Mouse (Mus musculus): ENCODE measurements around the gene Hecw2. TPM values are rescaled to one million over a fixed set of nuclear protein-coding genes. Genes with fewer than 3 reads are reported as not detected.

Gene Hecw2
- polyA plus RNA-seq, 1 experiment from 2014 or later = 7.9 TPM

- no peaks in the 10 kb centered on the region for H3K36me3 ChIP-seq (replicated peaks; ENCODE audit: control insufficient read depth, insufficient read depth)
- H3K4me1 ChIP-seq (replicated peaks; ENCODE audit: control insufficient read depth, insufficient read depth, low read length) = 0 out of 2 replicates have a peak, but pooled peaks cover 2% of the 10 kb centered on the region
- H3K27ac ChIP-seq = no peak overlapping the region
- no peak overlapping the region for H3K9ac ChIP-seq
- ATAC-seq (ENCODE audit: low FRiP score) = no peak
- no peak overlapping the region for H3K4me3 ChIP-seq (replicated peaks; ENCODE audit: low read length)
- H3K9me3 ChIP-seq (ENCODE audit: control insufficient read depth, low read length) = no peaks in the 10 kb centered on the region
- H3K27me3 ChIP-seq (ENCODE audit: control insufficient read depth, insufficient read depth, low read length) = no peaks in the 10 kb centered on the region
- 92% methylated on average over 5 of the region's 5 CpGs for WGBS
- no peak overlapping the region for H3K4me2 ChIP-seq (replicated peaks)
- no peak for DNase-seq (ENCODE audit: low spot score)
Measured at GRCm38 (mm10) chr1:53894299-53894698, 300.7 kb downstream of the Hecw2 start.

GRCm38 (mm10) chr1:53890380-53890779 lies 304.6 kb downstream of the Hecw2 start:
- Histone ChIP-seq H3K9ac (no peak overlapping the region), H3K36me3 (replicated peaks; ENCODE audit: control insufficient read depth, insufficient read depth) (no peaks in the 10 kb centered on the region; the same call in 1 of the 2 replicates), H3K27ac (no peak overlapping the region), H3K4me1 (replicated peaks; ENCODE audit: control insufficient read depth, insufficient read depth, low read length) (no peaks in the 10 kb centered on the region), H3K27me3 (ENCODE audit: control insufficient read depth, insufficient read depth, low read length) (no peaks in the 10 kb centered on the region), H3K9me3 (ENCODE audit: control insufficient read depth, low read length) (no peaks in the 10 kb centered on the region), H3K4me3 (replicated peaks; ENCODE audit: low read length) (no peak overlapping the region), H3K4me2 (replicated peaks) (no peak overlapping the region)
- no peak for ATAC-seq (ENCODE audit: low FRiP score)
- WGBS = 55% methylated on average over 3 of the region's 3 CpGs
- peak; percentile 32 for DNase-seq (ENCODE audit: low spot score)

- no peak overlapping the region for H3K4me2 ChIP-seq (replicated peaks)
- no peaks in the 10 kb centered on the region for H3K27me3 ChIP-seq (ENCODE audit: control insufficient read depth, insufficient read depth, low read length)
- DNase-seq (ENCODE audit: low spot score) (no peak), ATAC-seq (ENCODE audit: low FRiP score) (no peak)
- H3K4me3 ChIP-seq (replicated peaks; ENCODE audit: low read length) = no peak overlapping the region
- no peak overlapping the region for H3K27ac ChIP-seq
- H3K36me3 ChIP-seq (replicated peaks; ENCODE audit: control insufficient read depth, insufficient read depth) = no peaks in the 10 kb centered on the region; the same call in 1 of the 2 replicates
- no peaks in the 10 kb centered on the region for H3K4me1 ChIP-seq (replicated peaks; ENCODE audit: control insufficient read depth, insufficient read depth, low read length)
- WGBS = 91% methylated on average over 3 of the region's 3 CpGs
- no peaks in the 10 kb centered on the region for H3K9me3 ChIP-seq (ENCODE audit: control insufficient read depth, low read length)
- no peak overlapping the region for H3K9ac ChIP-seq
Measured at GRCm38 (mm10) chr1:53889806-53890205, 305.2 kb downstream of the Hecw2 start.

- Histone ChIP-seq H3K4me1 (replicated peaks; ENCODE audit: control insufficient read depth, insufficient read depth, low read length) (no peaks in the 10 kb centered on the region), H3K4me3 (replicated peaks; ENCODE audit: low read length) (no peak overlapping the region), H3K9me3 (ENCODE audit: control insufficient read depth, low read length) (no peaks in the 10 kb centered on the region), H3K27ac (no peak overlapping the region), H3K9ac (no peak overlapping the region), H3K27me3 (ENCODE audit: control insufficient read depth, insufficient read depth, low read length) (no peaks in the 10 kb centered on the region), H3K36me3 (replicated peaks; ENCODE audit: control insufficient read depth, insufficient read depth) (no peaks in the 10 kb centered on the region; the same call in 1 of the 2 replicates), H3K4me2 (replicated peaks) (no peak overlapping the region)
- WGBS = 87% methylated on average over 2 of the region's 2 CpGs
- no peak for ATAC-seq (ENCODE audit: low FRiP score)
- no peak for DNase-seq (ENCODE audit: low spot score)
Measured at GRCm38 (mm10) chr1:53882480-53882879, 312.5 kb downstream of the Hecw2 start.

- 91% methylated on average over 5 of the region's 5 CpGs for WGBS
Measured at GRCm38 (mm10) chr1:53875919-53876318, 319.0 kb downstream of the Hecw2 start.

GRCm38 (mm10) chr1:53867316-53867715 lies 327.7 kb downstream of the Hecw2 start:
- DNase-seq (ENCODE audit: low spot score) (no peak), ATAC-seq (ENCODE audit: low FRiP score) (no peak)
- no peak overlapping the region for H3K4me2 ChIP-seq (replicated peaks)
- WGBS = 89% methylated on average over 2 of the region's 2 CpGs
- H3K4me3 ChIP-seq (replicated peaks; ENCODE audit: low read length) = no peak overlapping the region
- H3K36me3 ChIP-seq (replicated peaks; ENCODE audit: control insufficient read depth, insufficient read depth) = no peaks in the 10 kb centered on the region
- H3K9me3 ChIP-seq (ENCODE audit: control insufficient read depth, low read length) = no peaks in the 10 kb centered on the region
- no peak overlapping the region for H3K27ac ChIP-seq
- no peaks in the 10 kb centered on the region for H3K4me1 ChIP-seq (replicated peaks; ENCODE audit: control insufficient read depth, insufficient read depth, low read length)
- no peak overlapping the region for H3K9ac ChIP-seq
- no peaks in the 10 kb centered on the region for H3K27me3 ChIP-seq (ENCODE audit: control insufficient read depth, insufficient read depth, low read length)

More at GRCm38 (mm10) chr1:53875919-53876318, 319.0 kb downstream of the Hecw2 start:
- no peaks in the 10 kb centered on the region for H3K9me3 ChIP-seq (ENCODE audit: control insufficient read depth, low read length)
- ATAC-seq (ENCODE audit: low FRiP score) (no peak), DNase-seq (ENCODE audit: low spot score) (no peak)
- no peak overlapping the region for H3K4me2 ChIP-seq (replicated peaks)
- no peak overlapping the region for H3K4me3 ChIP-seq (replicated peaks; ENCODE audit: low read length)
- H3K4me1 ChIP-seq (replicated peaks; ENCODE audit: control insufficient read depth, insufficient read depth, low read length) = no peaks in the 10 kb centered on the region
- no peaks in the 10 kb centered on the region for H3K36me3 ChIP-seq (replicated peaks; ENCODE audit: control insufficient read depth, insufficient read depth)
- no peak overlapping the region for H3K27ac ChIP-seq
- H3K27me3 ChIP-seq (ENCODE audit: control insufficient read depth, insufficient read depth, low read length) = no peaks in the 10 kb centered on the region
- no peak overlapping the region for H3K9ac ChIP-seq

- Histone ChIP-seq H3K4me3 (replicated peaks; ENCODE audit: low read length) (no peak overlapping the region), H3K9me3 (ENCODE audit: control insufficient read depth, low read length) (no peaks in the 10 kb centered on the region), H3K9ac (no peak overlapping the region), H3K4me2 (replicated peaks) (no peak overlapping the region), H3K27ac (no peak overlapping the region), H3K27me3 (ENCODE audit: control insufficient read depth, insufficient read depth, low read length) (no peaks in the 10 kb centered on the region), H3K36me3 (replicated peaks; ENCODE audit: control insufficient read depth, insufficient read depth) (no peaks in the 10 kb centered on the region), H3K4me1 (replicated peaks; ENCODE audit: control insufficient read depth, insufficient read depth, low read length) (no peaks in the 10 kb centered on the region)
- no peak for ATAC-seq (ENCODE audit: low FRiP score)
- no peak for DNase-seq (ENCODE audit: low spot score)
- WGBS = 34% methylated on average over 3 of the region's 3 CpGs
Measured at GRCm38 (mm10) chr1:53866374-53866902, 328.5 kb downstream of the Hecw2 start.

- no peaks in the 10 kb centered on the region for H3K27me3 ChIP-seq (ENCODE audit: control insufficient read depth, insufficient read depth, low read length)
- WGBS = 75% methylated on average over 3 of the region's 3 CpGs
- H3K9ac ChIP-seq = no peak overlapping the region
- H3K4me1 ChIP-seq (replicated peaks; ENCODE audit: control insufficient read depth, insufficient read depth, low read length) = no peaks in the 10 kb centered on the region
- no peak for DNase-seq (ENCODE audit: low spot score)
- H3K9me3 ChIP-seq (ENCODE audit: control insufficient read depth, low read length) = no peaks in the 10 kb centered on the region
- H3K4me2 ChIP-seq (replicated peaks) = no peak overlapping the region
- H3K27ac ChIP-seq = no peak overlapping the region
- ATAC-seq (ENCODE audit: low FRiP score) = no peak
- H3K36me3 ChIP-seq (replicated peaks; ENCODE audit: control insufficient read depth, insufficient read depth) = no peaks in the 10 kb centered on the region
- H3K4me3 ChIP-seq (replicated peaks; ENCODE audit: low read length) = no peak overlapping the region
Measured at GRCm38 (mm10) chr1:53864046-53864445, 330.9 kb downstream of the Hecw2 start.

- Histone ChIP-seq H3K9me3 (ENCODE audit: control insufficient read depth, low read length) (no peaks in the 10 kb centered on the region), H3K4me2 (replicated peaks) (no peak overlapping the region), H3K4me3 (replicated peaks; ENCODE audit: low read length) (no peak overlapping the region), H3K4me1 (replicated peaks; ENCODE audit: control insufficient read depth, insufficient read depth, low read length) (no peaks in the 10 kb centered on the region), H3K9ac (no peak overlapping the region), H3K27me3 (ENCODE audit: control insufficient read depth, insufficient read depth, low read length) (no peaks in the 10 kb centered on the region), H3K36me3 (replicated peaks; ENCODE audit: control insufficient read depth, insufficient read depth) (no peaks in the 10 kb centered on the region), H3K27ac (no peak overlapping the region)
- DNase-seq (ENCODE audit: low spot score) (no peak), ATAC-seq (ENCODE audit: low FRiP score) (no peak)
- 92% methylated on average over 3 of the region's 3 CpGs for WGBS
Measured at GRCm38 (mm10) chr1:53860611-53861010, 334.4 kb downstream of the Hecw2 start.

GRCm38 (mm10) chr1:53859175-53859574 lies 335.8 kb downstream of the Hecw2 start:
- Histone ChIP-seq H3K27me3 (ENCODE audit: control insufficient read depth, insufficient read depth, low read length) (no peaks in the 10 kb centered on the region), H3K4me2 (replicated peaks) (no peak overlapping the region), H3K9ac (no peak overlapping the region), H3K9me3 (ENCODE audit: control insufficient read depth, low read length) (no peaks in the 10 kb centered on the region), H3K27ac (no peak overlapping the region), H3K4me1 (replicated peaks; ENCODE audit: control insufficient read depth, insufficient read depth, low read length) (no peaks in the 10 kb centered on the region), H3K4me3 (replicated peaks; ENCODE audit: low read length) (no peak overlapping the region), H3K36me3 (replicated peaks; ENCODE audit: control insufficient read depth, insufficient read depth) (no peaks in the 10 kb centered on the region)
- DNase-seq (ENCODE audit: low spot score) (no peak), ATAC-seq (ENCODE audit: low FRiP score) (no peak)

Measured in hindbrain, embryonic 14.5 days (tissue).